23 mouse cellular contexts compared by ENCODE assay signal in the genomic region with DNA sequence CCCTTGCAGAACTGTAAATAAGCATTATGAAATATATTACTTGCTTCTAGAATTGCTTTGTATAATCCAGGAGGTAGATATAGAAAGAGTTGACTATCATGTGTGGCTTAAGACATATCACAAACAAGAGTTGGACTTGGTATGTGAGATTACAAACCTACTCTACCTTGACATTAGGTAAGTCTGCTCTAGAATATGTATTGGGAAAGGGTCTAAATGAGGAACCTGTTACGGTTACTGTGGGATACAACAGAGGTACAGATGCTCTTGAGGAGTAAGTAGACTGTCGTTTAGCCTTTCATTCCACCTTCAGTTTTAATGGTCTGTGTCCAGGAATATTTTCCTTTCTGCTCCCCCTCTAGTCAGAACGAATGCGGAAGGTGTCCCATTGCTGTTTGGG.
"Had no signal": no experiment of that assay in that cellular context is flagged by ENCODE, and none has a peak within 500 bp of the region (broad histone marks: within the 10 kb centered on the region; RNA-seq: fewer than 3 reads in every experiment).

No protein-coding gene starts in this region.

- H3K9ac ChIP-seq: heart, embryonic 13.5 days; heart, embryonic 15.5 days; hindbrain, embryonic 13.5 days; hindbrain, embryonic 15.5 days; kidney, embryonic 15.5 days; limb, embryonic 13.5 days; limb, embryonic 15.5 days; liver, embryonic 12.5 days; liver, embryonic 14.5 days had no signal

- ATAC-seq: hindbrain, postnatal 0 days; intestine, embryonic 16.5 days; liver, embryonic 12.5 days had no signal

- H3K27ac ChIP-seq: heart, embryonic 13.5 days; heart, embryonic 15.5 days; hindbrain, embryonic 13.5 days; hindbrain, embryonic 15.5 days; hindbrain, postnatal 0 days; kidney, embryonic 15.5 days; layer of hippocampus, adult 2 months; left cerebral cortex, adult 2 months; limb, embryonic 13.5 days; limb, embryonic 15.5 days; liver, embryonic 12.5 days; liver, embryonic 14.5 days had no signal

- H3K9me3 ChIP-seq: heart, embryonic 13.5 days; heart, embryonic 15.5 days; hindbrain, embryonic 13.5 days; hindbrain, embryonic 15.5 days; kidney, embryonic 15.5 days; limb, embryonic 13.5 days; limb, embryonic 15.5 days; liver, embryonic 12.5 days had no signal

- H3K4me1 ChIP-seq: heart, embryonic 13.5 days; hindbrain, embryonic 13.5 days; hindbrain, embryonic 15.5 days; kidney, embryonic 15.5 days; limb, embryonic 13.5 days; limb, embryonic 15.5 days; liver, embryonic 12.5 days had no signal

- H3K36me3 ChIP-seq: heart, embryonic 13.5 days; heart, embryonic 15.5 days; hindbrain, embryonic 13.5 days; hindbrain, embryonic 15.5 days; kidney, embryonic 15.5 days; limb, embryonic 13.5 days; limb, embryonic 15.5 days; liver, embryonic 12.5 days had no signal

- H3K4me2 ChIP-seq: heart, embryonic 11.5 days; heart, embryonic 13.5 days; heart, embryonic 15.5 days; hindbrain, embryonic 13.5 days; hindbrain, embryonic 15.5 days; kidney, embryonic 15.5 days; limb, embryonic 13.5 days; limb, embryonic 15.5 days; liver, embryonic 12.5 days had no signal

- H3K4me3 ChIP-seq: heart, embryonic 13.5 days; heart, embryonic 15.5 days; hindbrain, embryonic 13.5 days; hindbrain, embryonic 15.5 days; kidney, embryonic 15.5 days; layer of hippocampus, adult 2 months; left cerebral cortex, adult 2 months; limb, embryonic 13.5 days; limb, embryonic 15.5 days; liver, embryonic 12.5 days had no signal

- DNase-seq: gastrocnemius, postnatal 10 days; gastrocnemius, postnatal 36 days; heart, postnatal 14 days; kidney, adult 11 months; kidney, adult 2 months; kidney, adult 9 months; kidney, postnatal 10 days; kidney, postnatal 25 days; kidney, postnatal 4 days had no signal

- H3K27me3 ChIP-seq: hindbrain, embryonic 13.5 days; hindbrain, embryonic 15.5 days; limb, embryonic 13.5 days; limb, embryonic 15.5 days; liver, embryonic 12.5 days had no signal
